Mouse (Mus musculus) kidney, postnatal 4 days (tissue): ENCODE results near the gene Rdh16.
"Not testable (repeated sequence)": the region's sequence is repeated elsewhere in the genome, so short reads cannot be mapped to it uniquely, and the experiment has no call there.

Source experiments
- DNase-seq, 2 experiments: peaks; one replicate each; pipeline ENCODE4 v3.0.0; 2021; ENCODE audit warnings: mixed read lengths in 2 of 2

The Rdh16 gene

DNA sequence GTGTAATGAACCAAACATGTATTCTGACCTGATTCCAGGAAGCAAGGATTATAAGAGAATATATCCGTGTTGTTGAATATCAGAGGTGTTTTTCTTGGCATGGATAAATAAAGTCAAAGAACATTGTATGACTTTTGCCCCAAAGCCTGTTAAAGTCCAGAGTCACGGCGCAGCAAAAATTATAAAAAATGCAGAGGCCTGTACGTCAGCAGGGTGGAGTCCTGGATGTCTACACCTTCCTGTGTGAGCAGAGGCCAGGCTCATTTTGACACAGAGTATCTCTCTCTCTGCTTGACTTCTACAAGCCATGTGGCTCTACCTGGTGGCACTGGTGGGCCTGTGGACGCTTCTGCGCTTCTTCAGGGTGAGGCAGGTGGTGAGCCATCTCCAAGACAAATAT is at the start of gene Rdh16:
Rdh16 (plus strand) TSS at position 262 of the 400 bp plus-strand sequence.
- DNase-seq: peak; percentile 7

DNA sequence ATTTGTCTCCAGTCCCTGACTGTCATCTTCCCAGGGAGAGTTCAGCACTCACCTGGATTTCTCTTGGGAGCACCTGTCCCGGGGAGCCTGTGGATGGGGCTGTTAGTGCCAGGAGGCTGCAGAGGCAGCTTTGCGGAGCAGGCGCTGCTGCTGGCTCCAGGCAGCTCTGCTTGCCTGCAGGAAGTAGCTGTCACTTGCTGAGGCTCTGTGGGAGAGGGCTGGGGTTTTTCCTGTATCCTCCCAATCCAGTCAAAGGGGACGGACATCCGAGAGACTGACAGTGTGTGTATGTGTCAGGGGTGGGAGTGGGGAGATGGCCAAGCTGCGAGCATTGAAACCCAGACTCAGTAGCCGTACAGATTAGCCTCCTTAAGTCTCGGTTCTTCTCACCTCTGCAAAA is 49.4 kb upstream of the Rdh16 start, which contains the start of gene Gpr182:
Gpr182 (minus strand) TSS at position 185 of the 400 bp plus-strand sequence.
- DNase-seq: peak; percentile 50 to 70

DNA sequence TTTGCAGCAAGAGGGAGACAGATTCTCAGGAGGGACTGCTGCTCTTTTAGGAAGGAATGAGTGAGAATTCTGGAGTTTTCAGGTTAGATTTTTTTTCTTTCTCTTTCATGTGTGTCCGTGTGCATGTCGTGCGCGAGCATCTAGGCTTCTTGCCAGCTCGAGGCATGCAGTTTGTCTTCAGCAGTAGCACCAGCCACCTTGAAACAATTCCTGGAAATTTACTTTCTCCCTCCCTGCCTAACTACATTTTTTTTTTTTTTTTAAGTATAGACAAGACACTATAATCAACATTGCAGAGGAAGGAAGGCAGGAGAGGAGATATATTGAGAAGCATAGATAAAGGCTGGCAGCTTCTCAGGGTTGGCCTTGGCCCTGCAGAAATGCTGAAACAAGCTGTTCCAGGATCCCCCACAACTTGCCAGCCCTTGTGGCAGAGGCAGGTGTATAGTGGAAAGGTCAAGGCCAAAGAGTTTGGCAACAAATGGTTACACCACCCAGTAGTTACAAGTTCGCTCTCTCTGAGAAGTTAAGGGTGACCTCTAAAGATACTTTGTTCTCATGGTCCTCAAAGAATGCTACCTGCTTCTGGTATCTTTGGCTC is 46.3 kb upstream of the Rdh16 start:
- DNase-seq: peak; percentile 63 to 69

DNA sequence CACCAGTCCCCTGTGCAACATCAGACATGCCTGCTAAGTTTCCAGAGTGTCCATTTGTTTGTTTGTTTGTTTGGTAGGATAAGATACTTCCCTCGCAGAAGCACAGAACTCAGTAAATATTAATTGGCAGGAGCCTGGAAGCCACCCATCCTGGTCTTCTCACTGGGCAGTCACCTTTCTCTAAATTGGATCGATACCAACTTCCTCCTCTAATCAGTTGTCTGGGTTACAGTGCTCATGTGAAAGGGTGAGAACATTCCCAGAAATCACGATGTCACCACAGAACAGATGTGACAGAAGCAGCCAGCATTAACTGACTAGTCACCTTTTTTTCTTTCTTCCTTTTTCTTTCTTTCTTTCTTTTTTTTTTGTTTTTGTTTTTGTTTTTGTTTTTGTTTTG is 45.7 kb upstream of the Rdh16 start:
- DNase-seq: no peak

DNA sequence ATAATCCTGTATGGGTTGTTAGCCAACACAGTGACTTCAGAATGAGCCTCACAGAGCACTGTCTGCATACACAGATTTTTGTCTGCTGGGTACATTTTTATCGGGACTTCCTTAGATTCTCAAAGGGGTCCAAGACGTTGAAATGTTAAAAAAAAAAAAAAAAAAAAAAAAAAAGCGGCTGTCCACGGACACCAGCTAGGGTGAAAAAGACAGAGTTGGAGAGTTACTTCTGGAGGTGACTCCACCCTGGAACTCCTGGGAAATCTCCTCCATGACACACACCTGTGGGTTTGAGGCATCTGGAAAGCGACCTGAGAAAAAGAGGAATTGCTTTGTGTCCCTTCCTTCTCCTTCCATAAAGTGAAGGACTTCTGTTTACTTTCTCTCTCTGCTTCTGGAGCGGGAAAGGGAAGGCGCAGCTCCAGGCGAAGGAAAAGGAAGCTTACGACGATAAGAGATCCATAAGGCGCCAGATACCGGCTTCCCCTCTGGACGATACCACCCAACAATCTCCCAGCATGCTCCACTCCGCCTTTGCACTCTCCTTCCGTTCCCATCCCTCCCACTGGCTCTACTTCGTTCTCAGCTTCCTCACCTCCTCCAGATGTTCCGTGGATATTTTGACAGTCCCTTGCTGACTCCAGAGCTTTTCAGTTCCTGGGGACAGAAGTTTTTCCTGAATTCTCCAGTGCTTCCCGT is 45.0 kb upstream of the Rdh16 start:
- peak in 1 of 2 experiments; percentile 42 for DNase-seq

DNA sequence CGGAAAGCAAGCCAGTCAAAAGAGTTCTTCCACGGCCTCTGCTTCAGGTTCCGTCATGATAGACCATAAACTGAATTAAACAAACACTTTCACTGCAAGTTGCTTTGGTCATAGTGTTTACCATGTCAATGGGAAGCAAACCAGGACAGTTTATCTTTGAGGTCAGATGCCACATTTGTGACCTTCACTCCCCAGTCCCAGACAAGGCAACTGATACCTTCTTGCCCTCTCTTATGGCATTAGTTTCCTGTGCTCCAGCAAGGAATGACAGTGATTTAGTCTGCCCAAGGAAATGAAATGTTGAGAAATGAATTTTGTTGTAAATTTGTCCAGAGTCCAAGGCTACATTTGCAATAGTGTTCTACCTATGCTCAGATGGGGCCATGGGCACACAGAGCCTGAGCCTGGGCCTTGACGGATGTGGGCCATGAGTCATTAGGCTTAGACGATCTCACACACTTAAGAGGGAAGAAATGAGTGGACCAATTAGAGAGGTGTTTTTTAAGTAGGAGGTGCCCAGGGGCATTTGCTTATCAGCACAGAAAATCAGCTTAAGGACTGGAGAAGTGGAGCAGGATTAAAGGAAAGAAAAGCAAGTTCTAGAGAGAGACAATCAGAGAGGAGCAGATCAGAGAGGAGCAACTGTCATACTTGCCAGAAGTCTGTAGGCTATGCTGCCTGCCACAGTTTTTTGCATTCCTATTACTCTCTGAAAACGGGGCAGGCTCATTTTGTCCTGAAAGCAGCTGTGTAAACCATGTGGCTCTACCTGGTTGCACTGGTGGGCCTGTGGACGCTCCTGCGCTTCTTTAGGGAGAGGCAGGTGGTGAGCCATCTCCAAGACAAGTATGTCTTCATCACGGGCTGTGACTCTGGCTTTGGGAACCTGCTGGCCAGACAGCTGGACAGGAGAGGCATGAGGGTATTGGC is 41.5 kb upstream of the Rdh16 start, which contains the start of the genes Rdh1 and Rdh16f1:
Rdh1 (plus strand) TSS at position 541 of the 930 bp plus-strand sequence.
Rdh16f1 (plus strand) TSS at position 607 of the 930 bp plus-strand sequence.
- DNase-seq: no peak

DNA sequence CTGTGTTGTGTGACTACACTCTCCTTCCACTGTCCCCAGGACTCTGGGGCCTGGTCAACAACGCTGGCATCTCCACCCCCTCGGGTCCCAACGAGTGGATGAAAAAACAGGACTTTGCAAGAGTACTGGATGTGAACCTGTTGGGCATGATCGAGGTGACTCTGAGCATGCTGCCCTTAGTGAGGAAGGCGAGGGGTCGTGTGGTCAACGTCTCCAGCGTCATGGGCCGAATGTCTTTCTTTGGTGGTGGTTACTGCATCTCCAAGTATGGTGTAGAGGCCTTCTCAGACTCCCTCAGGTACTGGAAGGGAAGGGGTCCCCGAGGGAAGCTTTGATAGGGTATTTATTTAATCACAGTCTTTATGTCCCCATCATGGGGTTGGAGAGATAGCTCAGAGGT is 38.0 kb upstream of the Rdh16 start:
- not testable (repeated sequence) for DNase-seq

DNA sequence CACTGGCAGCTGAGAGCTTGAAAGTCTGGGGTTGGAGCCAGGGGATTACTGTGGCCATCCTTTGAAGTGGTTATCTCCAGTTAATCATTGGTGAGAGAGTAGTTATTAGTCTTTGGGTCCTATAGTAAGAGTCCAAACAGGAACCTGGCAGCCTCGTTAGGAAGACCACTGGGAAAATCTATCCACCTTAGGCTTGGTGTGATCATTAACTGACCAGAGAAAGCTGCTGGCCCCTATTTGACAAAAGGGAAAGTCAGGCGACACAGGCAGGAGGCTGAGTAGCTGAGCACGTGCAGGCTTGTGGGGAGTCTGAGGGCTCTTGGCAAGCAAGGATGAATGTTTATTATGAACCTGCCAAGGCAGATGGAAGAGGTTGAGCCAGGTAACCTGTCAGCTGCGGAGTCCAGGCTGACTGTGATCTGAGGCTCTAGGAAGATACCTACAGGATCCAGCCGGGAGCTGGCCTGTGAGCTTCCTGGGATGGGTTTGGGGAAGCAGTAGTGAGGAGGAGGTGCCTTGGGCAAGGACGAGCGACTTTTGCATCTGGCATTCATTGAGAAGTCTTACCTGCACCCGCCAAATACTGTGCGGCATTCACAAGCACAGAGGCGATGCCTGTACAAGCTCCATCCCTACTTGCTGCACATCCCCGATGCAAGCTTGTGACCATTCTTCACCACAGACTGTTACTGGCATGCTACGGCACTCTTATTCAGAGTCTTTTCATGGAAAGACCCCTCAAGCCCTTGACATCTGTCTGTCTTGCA is 36.9 kb upstream of the Rdh16 start:
- peak; percentile 51 to 66 for DNase-seq

DNA sequence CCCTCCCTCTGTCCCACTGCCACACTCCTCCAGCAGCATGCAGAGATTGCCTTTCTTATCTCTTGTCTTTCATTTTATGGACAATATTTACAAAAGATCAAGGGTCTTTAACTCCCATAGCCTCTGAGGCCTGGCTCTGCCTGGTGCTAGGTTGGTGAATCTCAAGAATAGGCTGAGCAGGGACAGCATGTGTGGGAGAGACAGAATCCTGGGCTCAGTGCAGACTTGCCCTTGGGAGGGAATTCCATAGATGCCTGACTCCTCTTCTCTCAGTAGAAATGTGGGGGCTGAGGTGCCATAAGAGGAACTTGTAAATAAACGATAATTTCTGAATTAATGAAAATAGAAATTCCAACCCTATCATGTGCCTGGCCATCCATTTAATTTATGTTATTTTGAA is 34.4 kb upstream of the Rdh16 start:
- peak in 1 of 2 experiments; percentile 17 for DNase-seq

DNA sequence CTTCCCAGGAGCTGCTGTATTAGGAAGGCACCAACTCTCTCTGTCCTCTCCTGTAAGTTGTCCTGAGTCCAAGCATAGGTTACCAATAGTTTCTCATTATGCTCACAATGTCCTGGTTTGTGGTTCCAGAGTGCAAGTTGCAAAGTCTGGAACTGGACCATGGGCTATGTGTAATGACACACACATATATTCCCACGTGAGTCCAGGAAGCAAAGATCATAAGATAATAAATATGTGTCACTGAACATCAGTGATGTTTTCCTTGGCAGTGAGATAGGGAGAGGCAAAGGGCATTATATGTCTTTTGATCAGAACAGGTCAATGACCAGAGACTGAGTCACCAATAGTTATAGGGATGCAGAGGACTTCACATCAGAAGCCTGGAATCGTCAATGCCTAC is 24.9 kb upstream of the Rdh16 start, which contains the start of gene Rdh9:
Rdh9 (plus strand) TSS at position 376 of the 400 bp plus-strand sequence.
- DNase-seq: no peak

DNA sequence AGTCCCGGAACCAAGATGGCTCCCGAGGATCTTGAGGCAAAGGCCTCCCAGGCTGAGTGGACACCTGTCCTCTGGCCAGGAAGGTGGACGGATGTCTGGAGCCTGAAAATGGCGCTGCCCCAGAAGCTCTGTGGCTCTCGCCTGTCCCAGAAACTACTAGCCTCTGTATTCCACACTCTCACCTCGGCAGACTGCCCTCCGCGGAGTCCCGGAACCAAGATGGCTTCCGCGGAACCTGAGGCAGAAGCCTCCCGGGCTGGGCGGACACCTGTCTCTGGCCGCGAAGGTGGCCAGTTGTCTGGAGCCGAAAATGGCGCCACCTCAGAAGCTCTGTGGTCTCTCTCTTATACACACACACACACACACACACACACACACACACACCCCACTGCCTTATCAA is 18.6 kb upstream of the Rdh16 start:
- not testable (repeated sequence) for DNase-seq

DNA sequence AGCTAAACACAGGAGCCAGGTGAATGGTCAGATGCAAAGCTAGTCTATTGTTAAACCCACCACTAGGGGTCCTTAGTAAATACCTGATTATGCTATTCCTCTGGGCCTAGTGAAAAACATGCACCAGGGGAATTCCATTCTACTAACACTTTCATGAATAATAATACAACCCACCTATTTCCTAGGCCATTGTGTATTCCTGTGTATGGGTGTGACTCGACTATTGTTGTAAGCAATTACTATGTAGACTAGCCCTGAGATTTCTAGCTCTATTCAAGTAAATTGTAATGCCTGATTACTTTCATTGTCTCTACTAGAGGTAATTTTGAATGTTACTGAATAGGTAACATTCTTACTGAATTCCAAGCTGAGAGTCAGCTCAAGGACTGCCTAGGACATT is 15.5 kb upstream of the Rdh16 start:
- not testable (repeated sequence) for DNase-seq

DNA sequence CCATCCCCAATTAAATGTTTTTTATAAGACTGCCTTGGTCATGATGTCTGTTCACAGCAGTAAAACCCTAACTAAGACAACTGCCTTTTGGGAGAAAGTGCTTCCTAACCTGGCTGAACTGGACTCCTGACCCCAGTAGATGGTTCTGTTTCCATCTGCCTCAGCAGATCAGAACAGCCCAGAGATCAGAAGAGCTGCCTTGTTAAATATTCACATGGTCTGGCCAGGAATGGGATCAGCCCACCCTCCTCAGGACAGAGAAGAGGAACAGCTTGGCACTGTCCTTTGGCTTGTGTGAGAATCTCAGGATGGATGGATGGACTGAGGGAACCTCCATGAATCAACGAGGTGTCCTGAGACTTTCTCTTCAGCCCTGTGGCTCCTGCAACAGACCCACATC is 1.7 kb upstream of the Rdh16 start:
- peak; percentile 3 to 17 for DNase-seq

DNA sequence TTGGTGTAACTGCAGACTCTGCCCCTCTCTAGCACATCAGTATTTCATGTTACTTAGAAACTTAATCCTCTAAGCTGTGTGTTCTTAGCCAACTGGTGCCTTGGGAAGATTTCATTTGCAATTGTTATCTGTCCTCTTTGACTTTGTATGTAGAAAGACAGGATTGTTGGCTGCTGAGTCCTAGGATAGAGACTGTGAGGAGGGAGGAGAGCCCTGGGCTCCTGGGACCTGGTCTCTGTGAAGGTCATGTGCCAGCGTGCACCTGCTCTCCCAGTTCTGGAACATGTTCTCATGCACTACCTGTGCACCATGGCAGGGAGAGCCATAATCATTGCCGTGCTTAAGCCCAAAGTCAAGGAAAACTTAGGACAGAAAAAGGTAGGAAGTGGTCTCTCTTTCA is 660 bp downstream of the Rdh16 start:
- DNase-seq: no peak

DNA sequence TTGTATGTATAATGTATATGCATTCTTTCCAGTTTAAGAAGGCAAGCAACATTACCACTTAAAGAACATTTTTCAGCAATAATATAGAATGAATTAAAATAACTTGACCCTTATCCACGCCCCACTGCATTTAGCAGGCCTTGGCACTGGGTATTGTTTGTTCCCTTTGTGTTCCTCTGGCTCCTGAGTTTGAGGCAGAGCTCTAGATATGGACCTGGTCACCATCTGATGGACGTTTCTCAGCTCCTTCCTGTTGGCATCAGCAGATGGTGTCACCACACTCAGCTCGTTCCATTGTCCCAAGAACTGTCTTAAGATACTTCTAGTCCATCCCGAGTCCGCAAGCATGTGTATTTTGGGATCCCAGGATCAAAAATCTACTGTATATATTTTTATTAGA is 1.3 kb downstream of the Rdh16 start:
- DNase-seq: no peak

DNA sequence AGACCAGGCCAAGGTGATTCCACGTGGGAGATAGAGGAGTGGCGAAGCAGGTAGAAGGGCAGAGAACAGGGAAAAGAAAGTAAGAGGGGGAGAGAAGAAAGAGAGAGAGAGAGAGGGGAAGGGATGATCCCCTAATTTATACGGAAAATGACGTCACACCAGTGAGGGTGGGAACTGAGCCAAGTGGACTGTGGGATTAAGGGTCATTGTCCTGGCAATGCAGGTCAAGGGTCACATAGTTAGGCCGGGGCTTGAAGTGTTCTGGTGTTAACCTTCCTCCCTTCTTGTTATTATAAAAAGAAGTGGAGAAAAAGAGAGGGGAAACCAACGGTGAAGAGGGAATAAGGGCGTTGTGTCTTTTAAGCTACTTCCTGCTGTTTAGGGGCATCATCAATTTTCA is 3.5 kb downstream of the Rdh16 start:
- peak in 1 of 2 experiments; percentile 7 for DNase-seq

DNA sequence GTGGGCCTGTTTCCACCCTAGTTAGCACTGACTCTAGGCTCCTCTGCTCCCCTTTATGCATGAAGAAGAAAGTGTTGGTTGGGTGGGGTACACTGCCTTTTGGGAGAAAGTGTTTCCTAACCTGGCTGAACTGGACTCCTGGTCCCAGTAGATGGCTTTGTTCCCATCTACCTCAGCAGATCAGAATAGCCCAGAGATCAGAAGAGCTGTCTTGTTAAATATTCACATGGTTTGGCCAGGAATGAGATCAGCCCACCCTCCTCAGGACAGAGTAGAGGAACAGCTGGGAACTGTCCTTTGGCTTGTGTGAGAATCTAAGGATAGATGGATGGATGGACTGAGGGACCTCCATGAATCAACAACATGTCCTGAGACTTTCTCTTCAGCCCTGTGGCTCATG is 14.9 kb downstream of the Rdh16 start:
- DNase-seq: no peak

DNA sequence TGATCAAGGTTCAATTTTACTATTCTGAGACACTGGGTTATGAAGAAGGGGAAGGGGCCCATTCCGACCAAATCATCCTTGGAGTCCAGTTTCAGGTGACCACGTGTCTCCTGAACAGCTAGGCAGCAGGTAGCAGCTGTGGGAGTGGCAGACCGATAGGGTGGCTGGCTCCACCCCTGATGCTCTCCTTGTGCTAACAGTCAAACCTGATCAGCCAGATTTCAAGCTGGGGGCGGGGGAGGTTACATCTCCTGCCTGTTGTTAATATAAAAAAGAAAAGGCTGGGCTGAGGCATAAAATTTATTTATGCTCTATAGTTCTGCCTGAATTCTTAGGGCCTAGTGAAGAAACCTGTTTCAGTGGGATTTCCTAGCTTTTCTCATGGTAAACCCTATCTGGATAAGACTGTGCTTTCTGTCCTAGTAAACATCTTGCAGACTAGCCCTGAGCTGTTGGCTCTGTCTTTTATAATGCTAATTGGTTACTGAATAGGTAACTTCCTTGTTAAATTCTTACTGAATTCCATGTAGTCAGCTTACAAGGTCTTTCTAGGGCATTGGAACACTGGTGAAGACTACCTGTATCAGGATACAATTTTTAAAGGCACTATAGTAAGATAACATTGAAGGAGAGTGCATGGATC is 16.4 kb downstream of the Rdh16 start:
- peak in 1 of 2 experiments; percentile 18 for DNase-seq

DNA sequence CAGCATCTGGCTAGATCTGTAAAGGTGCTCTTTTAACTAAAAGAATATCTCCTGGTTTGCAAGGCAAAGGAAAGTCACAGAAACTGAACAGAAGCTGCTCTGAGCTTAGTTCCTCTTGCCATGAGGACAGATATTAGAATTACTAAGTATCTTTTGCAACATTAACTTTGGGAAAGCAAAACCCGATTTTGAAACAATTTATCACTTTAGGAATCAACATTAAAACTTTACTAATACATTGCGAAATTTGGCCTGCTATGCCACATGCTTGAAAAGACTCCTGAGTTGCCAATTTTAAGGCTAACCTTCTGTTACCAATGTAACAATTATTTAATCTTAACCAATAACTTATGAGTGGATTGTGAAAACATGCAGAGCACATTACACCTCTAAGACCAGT is 20.9 kb downstream of the Rdh16 start:
- not testable (repeated sequence) for DNase-seq

DNA sequence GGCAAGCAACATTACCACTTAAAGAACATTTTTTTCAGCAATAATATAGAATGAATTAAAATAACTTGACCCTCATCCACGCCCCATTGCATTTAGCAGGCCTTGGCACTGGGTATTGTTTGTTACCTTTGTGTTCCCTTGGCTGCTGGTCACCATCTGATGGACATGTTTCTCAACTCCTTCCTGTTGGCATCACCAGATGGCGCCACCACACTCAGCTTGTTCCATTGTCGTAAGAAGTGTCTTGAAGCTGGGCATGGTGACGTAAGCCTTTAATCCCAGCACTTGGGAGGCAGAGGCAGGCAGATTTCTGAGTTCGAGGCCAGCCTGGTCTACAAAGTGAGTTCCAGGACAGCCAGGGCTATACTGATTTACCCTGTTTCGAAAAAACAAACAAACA is 24.4 kb downstream of the Rdh16 start:
- peak; percentile 48 to 64 for DNase-seq

DNA sequence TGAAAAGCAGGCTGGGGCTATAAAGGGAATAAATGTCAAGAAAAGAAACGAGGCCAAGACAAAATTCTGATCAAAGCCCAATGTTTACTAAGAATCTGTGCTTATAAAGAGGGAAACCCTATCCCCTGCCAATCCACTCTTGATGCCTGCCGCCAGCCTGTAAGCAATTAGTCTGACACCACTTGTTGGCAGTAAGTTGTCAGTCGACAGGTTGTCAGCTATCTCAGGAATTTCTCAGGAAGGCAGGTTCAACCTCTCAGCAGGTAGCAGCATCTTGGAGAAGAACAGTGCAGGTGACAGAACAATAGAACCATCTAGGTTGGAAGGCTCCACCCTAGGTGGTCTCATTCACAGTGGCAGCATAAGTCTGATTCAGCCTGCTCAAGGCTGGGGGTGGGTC is 28.2 kb downstream of the Rdh16 start:
- DNase-seq: no peak

DNA sequence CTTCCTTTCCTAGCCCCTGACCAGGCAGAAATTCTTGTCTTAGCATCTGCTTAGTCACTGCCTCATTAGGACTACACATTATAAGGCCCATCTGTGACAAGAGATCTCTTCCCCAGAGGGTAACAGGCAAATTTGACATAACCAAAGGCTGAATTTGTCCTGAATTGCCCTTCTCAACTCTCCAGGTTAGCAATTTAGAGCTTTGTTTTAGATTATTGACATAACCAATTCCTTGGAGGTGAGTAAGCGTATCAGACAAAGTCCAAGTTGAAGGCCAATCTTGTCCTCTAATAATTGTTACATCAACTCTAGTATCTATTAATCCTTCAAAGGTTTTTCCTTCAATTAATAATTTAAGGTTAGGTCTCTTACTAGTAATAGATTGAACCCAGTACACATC is 33.2 kb downstream of the Rdh16 start:
- not testable (repeated sequence) for DNase-seq
